Mouse (Mus musculus) urinary bladder, postnatal 0 days (tissue): ENCODE measurements around the gene Olfr221. TPM values are rescaled to one million over a fixed set of nuclear protein-coding genes. Genes with fewer than 3 reads are reported as not detected.

ENCODE experiments used
- polyA plus RNA-seq: library from polyadenylated mRNA; unstranded; fragments of >200 nt; fragmentation: Nextera tagmentation; extraction: Ambion mirVana; gene quantifications from 2 replicates; pipeline ENCODE4 v1.2.1, GENCODE M21; 2015

The Olfr221 gene
- polyA plus RNA-seq: not detected in 2 replicates

DNA sequence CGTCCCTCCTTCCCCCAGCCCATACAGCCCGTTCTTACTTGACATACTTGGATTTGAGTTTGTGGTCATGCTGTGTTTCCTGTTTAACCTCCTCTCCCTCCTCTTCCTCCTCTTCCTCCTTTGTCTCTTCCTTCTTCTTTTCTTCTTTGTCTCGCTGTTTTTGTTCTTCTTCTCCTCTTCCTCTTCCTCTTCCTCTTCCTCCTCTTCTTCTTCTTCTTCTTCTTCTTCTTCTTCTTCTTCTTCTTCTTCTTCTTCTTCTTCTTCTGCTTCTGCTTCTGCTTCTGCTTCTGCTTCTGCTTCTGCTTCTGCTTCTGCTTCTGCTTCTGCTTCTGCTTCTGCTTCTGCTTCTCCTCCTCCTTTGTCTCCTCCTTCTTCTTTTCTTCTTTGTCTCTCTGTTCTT lies at the start of gene Olfr221:
Gene Olfr221, minus strand, starts transcription at position 101 of the 400 bp plus-strand sequence.

DNA sequence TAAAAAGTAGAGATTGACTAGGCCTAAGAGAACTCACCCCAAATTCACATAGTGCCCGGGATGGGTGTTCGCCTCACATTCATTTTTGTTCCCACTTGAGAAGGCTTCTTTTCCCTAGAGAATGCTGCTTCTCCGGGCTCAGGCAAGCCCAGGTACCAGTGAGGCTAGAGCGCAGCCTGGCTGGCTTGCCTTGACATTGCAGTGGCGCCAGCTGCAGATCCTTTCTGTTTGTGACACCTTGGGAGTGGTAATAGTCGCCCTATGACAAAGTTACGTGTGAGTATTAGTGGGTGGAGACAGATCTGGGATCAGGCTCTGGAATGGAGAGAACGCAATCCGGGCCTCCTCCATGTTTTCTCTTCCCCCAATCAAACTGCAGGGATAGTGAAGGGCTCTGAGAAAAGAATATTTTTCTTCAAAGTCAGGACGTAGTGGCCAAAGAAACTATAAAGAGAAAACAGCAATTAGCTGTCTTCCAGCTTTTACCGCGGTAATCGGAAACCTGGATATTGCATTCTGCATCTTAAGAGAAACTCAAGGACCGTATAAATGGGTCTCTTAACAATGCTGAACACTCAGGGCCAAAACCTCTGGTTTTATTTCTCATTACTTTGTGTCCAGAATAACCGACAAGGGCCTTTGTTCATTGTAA lies 21.6 kb downstream of the Olfr221 start, which contains the start of gene Zfp219:
Gene Zfp219, minus strand, starts transcription at position 248 of the 652 bp plus-strand sequence.

DNA sequence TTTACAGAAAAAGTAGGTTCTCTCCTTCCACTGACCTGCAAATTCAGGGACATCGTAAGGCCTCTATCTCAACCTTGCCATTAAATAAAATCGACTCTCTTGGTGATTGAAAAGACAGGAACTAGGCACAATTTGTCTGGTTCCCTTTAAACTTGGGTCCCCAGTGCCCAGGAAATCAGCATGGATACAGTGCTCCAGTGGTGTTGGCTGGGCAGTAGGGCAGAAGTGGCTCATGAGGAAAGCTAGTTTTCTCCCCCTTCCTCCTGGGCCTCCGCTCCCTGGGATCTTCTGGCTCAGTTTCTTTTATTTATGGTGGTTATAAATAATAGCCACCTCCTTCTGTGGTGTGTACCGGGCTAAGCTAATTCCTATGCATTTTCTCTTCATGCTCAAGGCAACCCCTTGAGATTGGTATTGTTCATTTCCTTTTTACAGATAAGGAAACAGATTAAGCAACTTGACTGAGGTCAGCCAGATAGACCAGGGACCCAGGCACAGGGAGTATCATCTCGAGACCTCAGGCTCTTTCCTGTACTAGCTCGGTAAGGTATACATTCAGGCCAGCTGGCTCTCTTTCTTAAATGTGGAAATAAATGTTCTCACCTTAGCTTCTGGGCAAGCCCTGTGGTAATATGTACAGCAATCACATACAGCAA lies 26.7 kb downstream of the Olfr221 start, which contains the start of gene Tmem253:
Gene Tmem253, plus strand, starts transcription at position 214 of the 656 bp plus-strand sequence.

DNA sequence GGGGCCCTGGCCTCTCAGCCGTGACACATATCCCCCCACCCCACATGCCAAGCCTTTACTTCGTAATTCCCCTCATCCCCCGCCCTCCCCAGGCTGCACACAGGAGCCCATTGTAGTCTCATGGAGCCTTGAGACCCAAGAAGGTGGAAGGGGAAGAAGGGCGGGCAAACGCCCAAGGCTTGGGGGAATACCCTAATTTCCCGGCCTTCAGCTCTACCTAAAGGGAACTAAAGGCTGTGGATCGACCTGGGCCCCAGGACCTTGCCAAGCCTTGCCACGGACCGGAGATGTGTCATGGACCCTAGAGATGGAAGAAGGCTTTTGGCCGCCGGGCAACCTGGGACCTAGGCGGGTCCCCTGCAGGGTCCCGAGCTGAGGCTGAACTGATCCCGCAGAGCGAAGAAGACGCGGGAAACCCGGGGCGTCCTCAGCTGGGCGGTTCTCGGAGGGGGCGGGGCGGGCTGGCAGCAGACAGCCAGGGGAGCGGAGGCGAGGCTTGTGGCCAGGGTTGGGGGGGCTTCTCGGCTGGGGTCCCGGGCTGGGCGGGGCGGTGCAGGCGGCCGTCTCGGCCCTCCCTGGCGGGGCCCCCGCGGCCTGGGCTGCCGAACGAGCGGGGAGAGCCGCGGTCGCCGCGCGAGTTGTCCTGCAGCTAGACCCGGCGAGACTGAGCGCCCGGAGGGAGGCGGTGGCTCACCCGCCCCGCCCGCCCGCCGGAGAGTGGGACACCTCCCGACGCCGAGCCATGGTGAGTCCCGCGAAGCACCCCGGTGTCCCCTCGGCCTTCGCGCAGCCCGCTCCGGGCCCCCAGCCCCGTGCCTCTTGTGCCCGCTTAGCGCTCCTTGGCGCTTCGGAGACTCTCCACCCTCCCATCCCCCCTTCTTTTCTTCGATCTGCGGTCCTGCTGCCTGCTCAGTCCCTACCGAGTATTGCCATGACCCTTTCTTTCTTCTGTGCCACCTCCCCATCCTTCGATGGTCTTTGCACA lies 57.7 kb downstream of the Olfr221 start, which contains the start of gene Arhgef40:
Gene Arhgef40, plus strand, starts transcription at position 473 of the 985 bp plus-strand sequence.

Other genes with a start within 250 kb of the Olfr221 start
- gene AY358078, start 242.4 kb downstream of the Olfr221 start, polyA plus RNA-seq: not detected in 2 replicates
- not detected in 2 replicates for gene Ear6, start 188.8 kb downstream of the Olfr221 start, polyA plus RNA-seq
- 21.3 and 24.1 TPM in 2 replicates for gene Mettl17, start 157.6 kb downstream of the Olfr221 start, polyA plus RNA-seq
- 0.15 and 0.16 TPM in 2 replicates for gene Slc39a2, start 149.6 kb downstream of the Olfr221 start, polyA plus RNA-seq
- gene Ndrg2, start 128.3 kb downstream of the Olfr221 start, polyA plus RNA-seq: 402 and 463 TPM in 2 replicates
- not detected in 2 replicates for gene Tppp2, start 124.0 kb downstream of the Olfr221 start, polyA plus RNA-seq
- gene Rnase13, start 119.7 kb downstream of the Olfr221 start, polyA plus RNA-seq: 0.36 and 0.43 TPM in 2 replicates
- 39.6 and 42.7 TPM in 2 replicates for gene Arhgef40, start 57.7 kb downstream of the Olfr221 start, polyA plus RNA-seq
- gene Tmem253, start 26.8 kb downstream of the Olfr221 start, polyA plus RNA-seq: 0.26 and 0.52 TPM in 2 replicates
- 17.9 and 18.7 TPM in 2 replicates for gene Zfp219, start 21.7 kb downstream of the Olfr221 start, polyA plus RNA-seq
- 147 and 186 TPM in 2 replicates for gene Hnrnpc, start 61.6 kb upstream of the Olfr221 start, polyA plus RNA-seq
- gene Rpgrip1, start 68.2 kb upstream of the Olfr221 start, polyA plus RNA-seq: 24.1 and 25.7 TPM in 2 replicates
- gene Supt16, start 155.0 kb upstream of the Olfr221 start, polyA plus RNA-seq: 17.2 and 20.5 TPM in 2 replicates
- 13.9 and 17.3 TPM in 2 replicates for gene Chd8, start 215.3 kb upstream of the Olfr221 start, polyA plus RNA-seq
- 24.7 and 27.3 TPM in 2 replicates for gene Tox4, start 236.7 kb upstream of the Olfr221 start, polyA plus RNA-seq
- 14.2 and 16.5 TPM in 2 replicates for gene Rab2b, start 237.1 kb upstream of the Olfr221 start, polyA plus RNA-seq